Mouse (Mus musculus) embryonic fibroblast, embryonic 13.5 days (primary cell): ENCODE measurements around the gene Tert.

Experiments used
- CTCF ChIP-seq: IDR thresholded peaks from 2 replicates; pipeline ENCODE4 v1.5.1; 2011; ENCODE audit warnings: mild to moderate bottlenecking, control low read depth, low read length, moderate library complexity, borderline replicate concordance; ENCODE audit not compliant: insufficient read depth
- POLR2A ChIP-seq: IDR thresholded peaks from 2 replicates; pipeline ENCODE4 v1.6.1; 2011; ENCODE audit warnings: low read depth, mild to moderate bottlenecking, control low read depth, low read length, moderate library complexity

DNA sequence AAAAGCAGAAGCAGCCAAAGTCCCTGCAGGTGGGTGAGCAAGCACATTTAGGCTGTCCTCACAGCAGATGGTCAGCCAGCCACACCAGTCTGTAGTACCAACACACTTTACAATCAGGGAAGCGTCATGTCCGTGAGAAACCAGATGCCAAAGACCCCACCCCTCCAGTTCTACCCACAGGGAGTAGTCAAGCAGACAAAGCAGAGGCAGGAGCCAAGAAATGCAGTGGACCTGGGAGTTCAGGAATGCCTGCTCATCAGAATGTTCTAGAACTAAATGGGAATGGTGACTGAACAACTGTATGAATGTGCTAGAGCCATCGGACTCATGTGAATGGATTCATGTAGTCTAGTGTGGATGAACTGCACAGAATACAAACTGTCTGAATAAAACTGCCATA lies 60.9 kb downstream of the Tert start:
- TF ChIP-seq POLR2A = no peak
- TF ChIP-seq CTCF = no peak
